Mouse (Mus musculus): ENCODE measurements around the gene Anks6. TPM values are rescaled to one million over a fixed set of nuclear protein-coding genes. Genes with fewer than 3 reads are reported as not detected.

Gene Anks6
- total RNA-seq (2023) = 0.15 TPM

DNA sequence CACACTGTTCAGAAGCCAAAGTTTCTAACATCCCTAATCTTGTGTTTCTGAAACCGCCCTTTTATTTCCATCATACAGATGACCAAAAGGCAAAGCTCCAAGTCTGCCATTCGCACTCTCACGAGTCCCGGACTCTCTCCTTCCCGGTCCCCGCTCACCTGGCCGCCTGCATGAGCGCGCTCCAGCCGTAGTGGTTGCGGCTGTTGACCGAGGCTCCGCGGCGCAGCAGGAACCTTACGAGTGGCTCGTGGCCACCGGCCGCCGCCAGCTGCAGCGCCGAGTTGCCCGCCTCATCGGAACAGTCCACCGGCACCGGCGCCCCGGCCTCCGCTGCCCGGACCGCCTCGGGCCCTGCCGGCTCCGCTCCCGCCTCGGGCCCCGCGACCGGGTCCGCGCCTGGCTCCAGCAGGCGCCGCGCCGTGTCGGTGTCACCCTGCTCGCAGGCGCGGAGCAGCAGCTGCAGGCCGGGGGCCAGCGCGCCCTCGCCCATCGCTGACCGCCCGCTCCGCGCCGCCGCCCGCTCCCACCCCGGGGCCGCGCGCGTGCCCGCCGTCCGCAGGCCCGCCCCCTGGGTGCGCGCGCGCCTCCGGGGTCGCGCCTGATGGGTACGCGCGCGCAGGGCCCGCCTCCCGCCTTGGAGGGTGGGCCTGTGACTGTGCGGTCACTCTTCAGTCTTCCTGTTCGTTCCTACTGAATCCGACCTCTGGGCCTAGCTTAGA is at the start of gene Anks6:
TSS of gene Anks6 (minus strand) at position 637 of the 719 bp plus-strand sequence.

GRCm38 (mm10) chr4:47091493-47092386 is 34.5 kb upstream of the Anks6 start, which contains the start of gene Galnt12:
Galnt12 (plus strand) TSS chr4:47091909.

DNA sequence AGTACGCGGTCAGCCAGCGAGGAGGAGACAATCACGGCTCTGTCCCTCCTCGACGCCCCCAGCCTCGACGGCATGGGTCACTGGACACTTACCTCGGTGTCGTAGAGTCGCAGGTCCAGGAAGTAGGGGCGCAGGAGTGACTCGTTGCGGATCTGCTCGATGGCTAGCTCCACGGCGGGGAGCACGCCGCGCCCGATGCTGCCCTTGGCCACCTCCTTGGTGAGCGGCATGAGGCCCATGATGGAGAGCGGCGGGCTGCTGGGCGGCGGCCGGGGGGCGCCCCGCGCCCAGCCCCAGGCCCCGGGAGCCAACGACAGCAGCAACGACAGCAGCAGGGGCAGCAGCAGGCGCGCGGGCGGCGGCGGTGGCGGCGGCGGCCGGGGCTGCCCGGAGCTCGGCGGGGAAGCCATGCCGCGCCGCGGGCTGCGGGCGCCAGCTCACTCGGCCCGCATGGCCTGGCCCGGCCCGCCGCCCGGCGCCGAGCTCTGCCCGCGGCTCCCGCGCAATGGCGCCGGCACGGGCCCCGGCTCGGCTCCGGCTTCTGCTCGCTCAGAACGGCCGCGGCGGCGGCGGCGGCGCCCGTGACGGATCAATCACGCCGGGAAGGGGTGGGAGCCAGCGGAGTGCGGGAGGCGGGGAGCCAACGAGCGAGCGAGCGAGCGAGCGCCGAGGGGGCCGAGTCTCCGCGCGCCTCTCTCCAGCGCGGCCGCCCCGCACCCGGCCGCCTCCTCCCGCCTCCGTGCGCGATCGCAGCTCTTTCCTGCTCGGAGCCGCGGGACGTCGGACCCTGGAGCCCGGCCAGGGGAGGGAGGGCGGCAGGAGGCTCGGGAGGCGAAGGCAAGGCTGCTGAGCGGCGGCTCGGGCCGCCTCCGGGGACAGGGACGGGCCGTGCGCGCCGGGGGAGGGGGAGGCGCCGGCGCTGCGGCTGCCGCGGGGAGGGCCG is 65.9 kb downstream of the Anks6 start, which contains the start of gene Gabbr2:
TSS of gene Gabbr2 (minus strand) at position 858 of the 943 bp plus-strand sequence.

Other genes starting within 250 kb of the Anks6 start
- not detected for gene Gabbr2, start 65.6 kb downstream of the Anks6 start, total RNA-seq (2023)
- gene Galnt12, start 34.5 kb upstream of the Anks6 start, total RNA-seq (2023) = 17.2 TPM
- 0.91 TPM for gene Col15a1, start 150.7 kb upstream of the Anks6 start, total RNA-seq (2023)